Mouse (Mus musculus) G1E-ER4 (cell line): ENCODE measurements around the gene Tubb3. TPM values are rescaled to one million over a fixed set of nuclear protein-coding genes. Genes with fewer than 3 reads are reported as not detected.

Experiments used
- GATA1 ChIP-seq: IDR thresholded peaks from one replicate; pipeline ENCODE4 v1.8.0; 2012; ENCODE audit warnings: low read length, inconsistent platforms
- polyA plus RNA-seq: library from polyadenylated mRNA; stranded (reverse); fragments of >175 nt; gene quantifications from 2 replicates; pipeline ENCODE4 v1.2.3, GENCODE M21; 2012

Tubb3 gene
- polyA plus RNA-seq, 1 experiment = 0.68 TPM

- no peak for TF ChIP-seq GATA1
Measured at GRCm38 (mm10) chr8:123446799-123447198, 35.6 kb downstream of the Tubb3 start.

DNA sequence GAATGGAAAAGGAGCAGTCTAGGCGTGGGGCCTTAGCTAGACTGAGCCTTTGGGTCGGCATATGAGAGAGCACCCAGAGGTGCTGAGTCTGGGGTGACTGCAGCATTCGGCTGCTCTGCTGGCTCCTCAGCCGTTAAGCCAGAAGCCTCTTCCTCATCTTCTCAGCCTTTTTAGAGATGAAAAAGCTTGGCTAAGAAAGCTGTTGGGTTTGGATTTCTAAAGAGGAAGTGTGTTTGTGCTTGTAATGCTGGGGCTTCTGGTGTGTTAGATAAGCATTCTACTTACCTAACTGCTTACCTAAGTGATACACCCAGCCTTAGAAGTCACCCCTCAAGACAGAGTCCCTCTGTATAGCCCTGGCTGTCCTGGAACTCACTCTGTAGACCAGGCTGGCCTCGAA lies 39.6 kb downstream of the Tubb3 start:
- no peak for TF ChIP-seq GATA1

DNA sequence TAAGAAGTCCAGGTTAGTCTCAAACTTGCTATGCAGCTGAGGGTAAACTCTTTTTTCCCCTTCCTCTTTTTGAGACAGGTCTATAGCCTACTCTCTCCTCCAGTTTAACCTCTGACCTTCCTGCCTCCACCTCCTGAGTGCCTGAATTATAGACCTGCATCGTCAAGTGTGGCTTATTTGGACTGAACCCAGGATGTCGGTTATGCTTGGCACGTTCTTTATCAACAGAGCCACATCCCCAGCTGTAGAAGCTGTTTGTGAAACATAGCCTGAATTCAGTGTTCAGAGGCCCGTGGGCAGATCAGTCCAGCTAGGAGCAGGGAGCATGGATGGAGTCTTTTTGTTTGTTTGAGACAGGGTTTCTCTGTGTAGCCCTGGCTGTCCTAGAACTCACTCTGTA lies 40.9 kb downstream of the Tubb3 start:
- TF ChIP-seq GATA1 = no peak

GRCm38 (mm10) chr8:123453291-123453690 lies 42.1 kb downstream of the Tubb3 start:
- no peak for TF ChIP-seq GATA1

DNA sequence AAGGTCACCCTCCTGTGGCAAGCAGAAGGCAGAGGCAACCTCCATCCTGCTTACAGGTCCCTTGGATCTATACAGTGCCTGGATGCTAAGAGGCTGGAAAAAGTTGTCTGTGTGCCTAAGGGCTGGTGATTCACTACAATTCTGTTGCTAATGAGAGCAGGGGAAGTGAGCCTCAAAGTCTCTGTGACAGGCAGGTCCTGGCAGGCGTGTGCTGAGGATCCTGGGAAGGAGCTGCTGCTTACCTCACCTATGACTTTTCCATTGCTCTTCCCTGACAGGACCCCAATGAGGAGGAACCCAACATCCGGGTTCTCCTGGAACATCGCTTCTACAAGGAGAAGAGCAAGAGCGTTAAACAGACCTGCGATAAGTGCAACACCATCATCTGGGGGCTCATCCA lies 42.7 kb downstream of the Tubb3 start:
- no peak for TF ChIP-seq GATA1

DNA sequence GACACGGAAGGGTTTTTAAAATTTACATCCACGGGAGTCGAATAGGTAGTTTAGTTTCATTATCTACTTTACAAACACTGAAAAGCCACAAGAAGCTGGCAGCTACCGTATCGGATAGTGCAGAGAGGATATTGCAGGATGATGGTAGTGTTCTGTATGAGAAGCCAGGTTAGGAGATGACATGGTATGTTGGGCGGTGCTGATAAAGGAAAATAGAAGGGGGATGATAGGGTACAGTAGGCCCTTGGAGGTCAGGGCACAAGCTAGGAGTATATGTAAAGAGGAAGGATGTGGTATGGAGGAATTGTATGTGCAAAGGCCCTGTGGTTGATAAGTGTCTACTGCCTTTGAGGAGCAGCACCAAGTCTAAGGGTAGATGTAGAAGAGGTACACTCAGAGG lies 43.3 kb downstream of the Tubb3 start:
- TF ChIP-seq GATA1 = no peak

DNA sequence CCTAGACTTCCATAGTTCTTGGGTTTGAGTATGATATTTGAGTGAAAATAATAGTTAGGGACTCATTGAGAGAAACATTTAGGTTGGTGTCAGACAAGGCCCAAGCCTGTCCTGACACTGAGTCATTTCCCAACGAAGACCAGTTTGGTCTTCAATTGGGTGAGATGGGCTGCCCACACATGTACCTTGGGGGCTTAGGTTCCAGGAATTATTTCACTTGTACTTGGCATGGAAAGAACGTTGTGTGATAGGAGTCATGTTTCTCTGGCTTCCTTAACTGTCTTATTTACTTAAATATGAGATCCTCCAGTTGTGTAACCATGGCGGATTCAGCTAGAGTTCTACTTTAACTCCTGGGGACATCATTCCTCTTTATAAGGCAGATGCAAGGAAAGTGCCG lies 52.4 kb downstream of the Tubb3 start:
- TF ChIP-seq GATA1 = no peak

DNA sequence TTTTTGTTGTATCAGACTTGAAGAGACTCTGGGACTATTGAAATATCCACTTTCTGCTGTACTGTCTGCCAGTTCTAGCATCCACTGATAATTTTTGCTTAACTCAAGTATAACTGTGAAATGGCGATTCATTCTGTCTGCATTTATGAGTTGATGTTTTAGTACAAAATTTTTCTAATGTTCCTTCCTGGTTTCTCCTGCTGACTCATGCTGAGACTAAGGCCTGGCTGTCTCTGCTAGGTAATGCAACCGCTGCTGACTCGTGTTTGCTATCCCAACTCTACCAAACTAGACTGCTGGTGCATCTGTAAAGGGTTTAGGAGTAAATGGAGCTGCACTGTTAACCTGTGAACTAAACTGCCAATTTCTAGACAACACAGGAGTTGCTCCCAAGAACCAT lies 56.3 kb downstream of the Tubb3 start:
- no peak for TF ChIP-seq GATA1

Other genes with a start within 250 kb of the Tubb3 start
- gene Dpep1, start 225.2 kb upstream of the Tubb3 start, polyA plus RNA-seq = not detected in 2 replicates
- gene Chmp1a, start 198.7 kb upstream of the Tubb3 start, polyA plus RNA-seq = 46.9 and 51.5 TPM in 2 replicates
- 0.21 and 0.54 TPM in 2 replicates for gene Spata33, start 198.6 kb upstream of the Tubb3 start, polyA plus RNA-seq
- gene Cdk10, start 186.6 kb upstream of the Tubb3 start, polyA plus RNA-seq = 69.4 and 91.1 TPM in 2 replicates
- gene Spata2l, start 175.2 kb upstream of the Tubb3 start, polyA plus RNA-seq = 4.9 and 6.5 TPM in 2 replicates
- 7.1 and 8.6 TPM in 2 replicates for gene Zfp276, start 157.2 kb upstream of the Tubb3 start, polyA plus RNA-seq
- 65.3 and 87.9 TPM in 2 replicates for gene Vps9d1, start 157.1 kb upstream of the Tubb3 start, polyA plus RNA-seq
- gene Fanca, start 92.8 kb upstream of the Tubb3 start, polyA plus RNA-seq = 51.2 and 55.3 TPM in 2 replicates
- gene Spire2, start 78.7 kb upstream of the Tubb3 start, polyA plus RNA-seq = 0.22 and 0.26 TPM in 2 replicates
- gene Tcf25, start 37.7 kb upstream of the Tubb3 start, polyA plus RNA-seq = 96.6 and 104 TPM in 2 replicates
- gene Mc1r, start 4.3 kb upstream of the Tubb3 start, polyA plus RNA-seq = 0.02 and 0.03 TPM in 2 replicates
- 6.4 and 13.0 TPM in 2 replicates for gene Def8, start 12.1 kb downstream of the Tubb3 start, polyA plus RNA-seq
- 25.4 and 27.4 TPM in 2 replicates for gene Afg3l1, start 66.5 kb downstream of the Tubb3 start, polyA plus RNA-seq
- gene Dbndd1, start 104.0 kb downstream of the Tubb3 start, polyA plus RNA-seq = not detected in 2 replicates
- gene Gas8, start 107.4 kb downstream of the Tubb3 start, polyA plus RNA-seq = 18.1 and 24.4 TPM in 2 replicates
- not detected in 2 replicates for gene Rhou, start 242.5 kb downstream of the Tubb3 start, polyA plus RNA-seq